Mouse (Mus musculus) C2C12 (cell line): ENCODE data around the gene 6330409D20Rik. TPM values are rescaled to one million over a fixed set of nuclear protein-coding genes. Genes with fewer than 3 reads are reported as not detected.
A peak's percentile ranks its signal among the peaks of the same experiment; 100 is the strongest.

Source experiments
- H3K27me3 ChIP-seq: one replicate; pipeline ENCODE4 v1.6.1; 2011; ENCODE audit not compliant: control insufficient read depth, insufficient read depth, insufficient read length
- H3K36me3 ChIP-seq: one replicate; pipeline ENCODE4 v1.6.1; 2011; ENCODE audit not compliant: control insufficient read depth, insufficient read depth
- H3K4me3 ChIP-seq: one replicate; pipeline ENCODE4 v1.5.1; 2011; ENCODE audit warnings: mild to moderate bottlenecking, control low read depth; ENCODE audit not compliant: poor library complexity, insufficient read depth, severe bottlenecking
- H3K79me2 ChIP-seq: one replicate; pipeline ENCODE4 v1.6.1; 2011; ENCODE audit not compliant: control insufficient read depth, insufficient read depth
- H3K79me3 ChIP-seq: one replicate; pipeline ENCODE4 v1.6.1; 2011; ENCODE audit warnings: low read depth, control low read depth
- H3ac ChIP-seq: one replicate; pipeline ENCODE3; 2011; ENCODE audit warnings: low read depth; ENCODE audit not compliant: control insufficient read depth, insufficient read length
- CEBPB ChIP-seq: IDR thresholded peaks from one replicate; pipeline ENCODE4 v1.6.1; 2011; ENCODE audit warnings: low read depth, mild to moderate bottlenecking, control low read depth, moderate library complexity
- CTCF ChIP-seq: IDR thresholded peaks from one replicate; pipeline ENCODE4 v1.5.1; 2011; ENCODE audit not compliant: control insufficient read depth, insufficient read depth, insufficient read length
- FOSL1 ChIP-seq: IDR thresholded peaks from one replicate; pipeline ENCODE4 v1.8.0; 2011; ENCODE audit warnings: mild to moderate bottlenecking, low read length; ENCODE audit not compliant: poor library complexity, insufficient read depth, severe bottlenecking
- MAX ChIP-seq: IDR thresholded peaks from one replicate; pipeline ENCODE4 v1.6.1; 2011; ENCODE audit warnings: mild to moderate bottlenecking, control low read depth
- MYOD1 ChIP-seq: IDR thresholded peaks from one replicate; pipeline ENCODE4 v1.6.1; 2011; ENCODE audit warnings: low read depth; ENCODE audit not compliant: control insufficient read depth, insufficient read length
- MYOG ChIP-seq: IDR thresholded peaks from one replicate; pipeline ENCODE4 v1.6.1; 2011; ENCODE audit not compliant: control insufficient read depth, insufficient read length; ENCODE audit errors: extremely low read depth
- USF1 ChIP-seq: IDR thresholded peaks from one replicate; pipeline ENCODE4 v1.6.1; 2011; ENCODE audit warnings: low read depth, mild to moderate bottlenecking, control low read depth, moderate library complexity
- polyA plus RNA-seq: library from polyadenylated mRNA; unstranded; fragments of >200 nt; fragmentation: generic; extraction: Trizol; gene quantifications from one replicate; pipeline ENCODE4 v1.2.1, GENCODE M21; 2012; ENCODE audit warnings: missing spikeins

6330409D20Rik gene
- polyA plus RNA-seq, 1 experiment: not detected

- TF ChIP-seq CTCF: no peak
- TF ChIP-seq MYOG: no peak
- no peak for TF ChIP-seq MYOD1
- no peak for TF ChIP-seq MAX
- TF ChIP-seq USF1: no peak
- TF ChIP-seq CEBPB: no peak
- TF ChIP-seq FOSL1: no peak
- H3ac ChIP-seq: no peak overlapping the region
- H3K36me3 ChIP-seq: peaks cover 24% of the 10 kb centered on the region
- peaks cover 13% of the 10 kb centered on the region for H3K79me3 ChIP-seq
- H3K4me3 ChIP-seq: no peak overlapping the region
- peaks cover 27% of the 10 kb centered on the region for H3K79me2 ChIP-seq
- H3K27me3 ChIP-seq: no peaks in the 10 kb centered on the region
Observed at GRCm38 (mm10) chr2:32779714-32780113, 38.9 kb upstream of the 6330409D20Rik start.

GRCm38 (mm10) chr2:32779131-32779530 is 38.3 kb upstream of the 6330409D20Rik start:
- no peaks in the 10 kb centered on the region for H3K27me3 ChIP-seq
- H3ac ChIP-seq: no peak overlapping the region
- H3K79me2 ChIP-seq: peaks cover 27% of the 10 kb centered on the region
- peaks cover 13% of the 10 kb centered on the region for H3K79me3 ChIP-seq
- peaks cover 24% of the 10 kb centered on the region for H3K36me3 ChIP-seq
- H3K4me3 ChIP-seq: no peak overlapping the region
- TF ChIP-seq CTCF (peak; percentile 57), MYOD1 (no peak)

DNA sequence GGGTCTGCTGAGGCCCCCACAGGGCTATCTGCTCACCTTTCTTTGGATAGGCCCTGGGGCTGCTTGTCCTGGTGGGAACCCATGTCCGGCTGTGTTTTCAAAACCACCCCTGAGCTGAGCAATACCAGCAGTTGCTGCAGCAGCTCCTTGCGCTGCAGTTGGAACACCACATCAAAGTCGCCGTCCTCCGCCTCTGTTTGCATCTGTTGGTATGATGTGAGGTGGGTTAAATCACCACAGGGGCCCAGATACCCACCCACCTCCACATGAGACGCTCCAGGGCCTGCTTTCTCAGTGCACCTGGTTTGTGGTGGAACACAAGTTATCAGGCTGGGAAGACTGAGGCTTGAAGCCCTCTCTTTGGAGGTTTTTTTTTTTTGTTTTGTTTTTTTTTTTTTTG is 37.3 kb upstream of the 6330409D20Rik start:
- peaks cover 13% of the 10 kb centered on the region for H3K79me3 ChIP-seq
- no peak overlapping the region for H3ac ChIP-seq
- TF ChIP-seq FOSL1 (no peak), MYOG (no peak), USF1 (no peak), CEBPB (no peak), CTCF (no peak), MAX (no peak), MYOD1 (no peak)
- H3K4me3 ChIP-seq: no peak overlapping the region
- H3K79me2 ChIP-seq: peaks cover 27% of the 10 kb centered on the region
- no peaks in the 10 kb centered on the region for H3K27me3 ChIP-seq
- H3K36me3 ChIP-seq: peaks cover 24% of the 10 kb centered on the region

- Histone ChIP-seq H3ac (peak overlapping the region; percentile 92), H3K36me3 (peaks cover 24% of the 10 kb centered on the region), H3K79me2 (peaks cover 27% of the 10 kb centered on the region), H3K27me3 (no peaks in the 10 kb centered on the region), H3K79me3 (peaks cover 13% of the 10 kb centered on the region), H3K4me3 (peak overlapping the region; percentile 75)
- TF ChIP-seq FOSL1 (no peak), CEBPB (no peak), MYOD1 (no peak), USF1 (peak; percentile 32), CTCF (no peak)
Observed at GRCm38 (mm10) chr2:32776192-32776591, 35.4 kb upstream of the 6330409D20Rik start.

DNA sequence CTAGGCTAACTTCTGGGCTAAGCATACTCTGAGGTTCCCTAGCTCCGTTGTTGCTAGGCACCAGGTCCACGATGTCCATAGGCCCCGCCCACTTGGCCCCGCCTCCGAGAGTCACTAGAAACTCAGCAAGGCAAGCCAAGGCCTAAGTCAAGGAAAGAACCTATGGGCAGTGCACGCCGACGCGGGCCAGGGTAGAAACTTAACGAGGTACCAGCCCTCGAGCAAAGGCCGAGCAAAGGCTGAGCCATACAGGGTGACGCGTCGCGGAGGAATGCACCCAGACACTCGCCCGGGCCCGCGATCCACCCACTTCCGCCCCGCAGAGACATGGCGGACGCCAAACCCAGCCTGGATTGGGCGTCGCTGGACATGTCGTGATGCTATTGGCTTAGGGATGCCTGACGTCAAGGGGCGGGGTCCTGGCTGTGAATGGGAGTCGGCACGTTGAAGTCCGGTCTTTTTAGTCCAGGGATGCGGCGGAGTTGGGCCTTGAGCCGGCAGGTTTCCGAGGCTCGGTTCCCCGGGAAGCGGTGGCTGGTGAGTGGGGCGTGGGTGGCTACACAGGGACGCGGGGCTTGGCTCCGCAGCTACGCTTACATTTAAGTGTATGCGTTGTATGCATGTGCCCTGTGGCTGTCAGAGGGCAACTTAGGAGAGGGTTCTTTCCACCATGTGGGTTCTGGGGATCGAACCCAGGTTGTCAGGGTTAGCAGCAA is 34.7 kb upstream of the 6330409D20Rik start, which contains the start of the genes Ttc16 and Ptrh1:
TSS of gene Ttc16 (minus strand) at position 275 of the 716 bp plus-strand sequence.
TSS of gene Ptrh1 (plus strand) at position 428 of the 716 bp plus-strand sequence.
- peaks cover 27% of the 10 kb centered on the region for H3K79me2 ChIP-seq
- H3K27me3 ChIP-seq: no peaks in the 10 kb centered on the region
- peaks cover 24% of the 10 kb centered on the region for H3K36me3 ChIP-seq
- TF ChIP-seq MAX: peak; percentile 61
- TF ChIP-seq MYOD1: no peak
- peak within 1 kb of the TSS; percentile 92 for H3ac ChIP-seq
- H3K4me3 ChIP-seq: peak within 1 kb of the TSS; percentile 75
- peaks cover 13% of the 10 kb centered on the region for H3K79me3 ChIP-seq

GRCm38 (mm10) chr2:32772626-32773279 is 31.9 kb upstream of the 6330409D20Rik start:
- Histone ChIP-seq H3ac (no peak overlapping the region), H3K79me3 (peaks cover 13% of the 10 kb centered on the region), H3K4me3 (no peak overlapping the region), H3K36me3 (peaks cover 11% of the 10 kb centered on the region), H3K79me2 (peaks cover 22% of the 10 kb centered on the region), H3K27me3 (no peaks in the 10 kb centered on the region)
- TF ChIP-seq MYOG: no peak
